Mouse (Mus musculus): ENCODE measurements around the gene Ttc30a2.
"Not testable (repeated sequence)": the region's sequence is repeated elsewhere in the genome, so short reads cannot be mapped to it uniquely, and the experiment has no call there.

Ttc30a2 gene

GRCm38 (mm10) chr2:75977752-75978368, at the start of gene Ttc30a2:
TSS of gene Ttc30a2 (minus strand) at chr2:75978170.
- CTCF ChIA-PET: not testable (repeated sequence)

DNA sequence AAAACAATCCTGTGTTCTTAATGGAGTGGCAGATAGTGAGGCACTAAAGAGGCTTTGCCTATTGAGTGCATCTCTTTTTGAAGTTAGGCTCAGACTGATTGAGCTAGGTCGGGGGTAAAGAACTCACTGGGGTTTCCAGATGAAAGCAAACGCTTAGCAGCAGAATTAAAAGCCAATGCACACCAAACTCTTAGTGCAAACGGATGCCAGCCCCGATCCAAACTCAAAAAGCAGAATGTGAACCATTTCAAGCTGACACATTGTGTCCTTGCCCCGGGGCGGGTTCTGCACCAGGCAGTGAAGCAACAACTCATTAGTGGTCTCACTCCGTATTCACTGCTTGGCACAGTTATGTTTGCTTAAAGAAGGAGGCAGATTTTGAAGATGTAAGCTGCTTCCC, 38.9 kb upstream of the Ttc30a2 start:
- CTCF ChIA-PET: no interaction called here

DNA sequence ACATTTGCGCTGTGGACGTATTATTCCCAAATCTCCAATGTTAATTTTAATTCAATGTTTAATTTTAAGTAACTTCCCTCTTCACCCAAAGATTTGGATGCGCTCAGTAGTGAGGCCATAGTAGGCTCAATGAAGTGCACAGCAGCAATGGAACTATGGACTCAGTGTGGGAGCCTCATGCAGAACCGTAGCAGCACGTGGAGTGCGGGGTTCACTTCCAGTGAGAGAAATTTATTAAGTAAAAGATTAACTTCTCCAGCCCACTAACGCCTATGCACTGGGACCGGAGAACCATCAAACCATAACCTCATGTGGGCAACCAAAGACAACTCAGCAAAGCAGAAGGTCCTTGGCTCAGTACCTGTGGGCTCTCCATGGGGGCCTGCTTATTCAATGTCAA, 38.2 kb upstream of the Ttc30a2 start:
- CTCF ChIA-PET: interaction anchor here (0.6 kb wide), 1 partner anchor 27 kb away, joined by 3 read pairs; no protein-coding TSS in a partner anchor

- CTCF ChIA-PET: no interaction called here
Measured at GRCm38 (mm10) chr2:76015460-76015859, 37.5 kb upstream of the Ttc30a2 start.

DNA sequence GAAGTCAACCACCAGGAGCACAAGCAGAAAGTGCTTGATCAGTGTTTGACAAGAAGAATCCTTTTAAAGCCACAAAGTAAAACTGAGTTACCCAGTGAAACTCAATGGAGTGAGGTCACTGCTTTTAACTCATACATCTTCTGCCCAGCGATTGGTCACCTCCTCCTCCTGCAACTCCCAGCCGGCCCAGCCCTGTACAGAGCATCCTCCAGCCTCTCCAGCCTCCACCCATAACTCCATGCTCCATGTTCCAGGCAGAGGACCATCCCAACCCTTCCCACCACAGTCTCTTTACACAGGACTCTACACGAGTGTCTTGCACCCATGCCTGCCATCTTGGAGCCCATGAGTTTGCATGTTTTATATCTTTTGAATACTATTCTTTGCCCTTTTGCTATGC, 36.7 kb upstream of the Ttc30a2 start:
- CTCF ChIA-PET: no interaction called here

GRCm38 (mm10) chr2:76006194-76006593, 28.2 kb upstream of the Ttc30a2 start:
- CTCF ChIA-PET: interaction anchor here (0.6 kb wide), 1 partner anchor 401 kb away, joined by 6 read pairs; no protein-coding TSS in a partner anchor

DNA sequence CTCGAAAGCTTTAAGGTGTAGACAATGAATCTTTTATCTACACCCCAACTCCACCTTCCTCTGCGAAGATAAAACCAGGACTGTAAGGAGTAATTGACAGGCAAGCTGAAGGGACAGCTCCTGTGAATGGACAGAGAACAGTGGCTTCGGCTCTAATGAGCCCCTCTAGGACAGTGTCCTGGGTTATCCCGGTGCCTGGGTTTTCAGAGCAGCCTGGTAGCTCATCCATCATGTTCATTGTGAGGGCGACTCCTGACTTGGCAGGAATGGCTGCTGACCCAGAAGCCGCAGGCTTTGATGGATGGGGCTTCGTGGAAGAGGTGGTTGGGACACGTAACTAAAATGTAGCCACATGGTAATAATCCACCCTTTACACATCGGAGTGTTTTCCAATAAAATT, 24.9 kb upstream of the Ttc30a2 start:
- CTCF ChIA-PET: no interaction called here

DNA sequence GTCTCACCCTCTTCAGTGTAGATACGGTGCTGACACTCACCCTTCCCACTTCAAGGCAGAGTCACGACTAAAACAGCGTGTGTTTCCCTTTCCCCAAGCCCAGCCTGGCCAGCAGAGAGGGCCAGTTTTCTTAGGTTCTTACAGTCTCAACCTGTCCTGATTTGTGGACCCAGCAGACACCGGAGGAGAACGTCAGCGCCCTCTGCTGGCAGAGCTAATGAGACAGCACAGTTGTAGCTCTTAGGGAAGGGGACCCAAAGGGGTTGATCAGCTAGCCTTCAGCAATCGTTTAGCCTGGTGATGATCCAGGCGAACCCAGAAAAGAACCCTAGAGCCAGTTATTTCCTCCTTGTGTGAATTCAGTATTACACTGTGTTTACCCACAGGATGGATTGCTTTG, 23.4 kb upstream of the Ttc30a2 start:
- CTCF ChIA-PET: interaction anchor here (0.6 kb wide), 1 partner anchor 1426 kb away, joined by 5 read pairs; no protein-coding TSS in a partner anchor

- CTCF ChIA-PET: no interaction called here
Measured at GRCm38 (mm10) chr2:75999636-76000035, 21.7 kb upstream of the Ttc30a2 start.

DNA sequence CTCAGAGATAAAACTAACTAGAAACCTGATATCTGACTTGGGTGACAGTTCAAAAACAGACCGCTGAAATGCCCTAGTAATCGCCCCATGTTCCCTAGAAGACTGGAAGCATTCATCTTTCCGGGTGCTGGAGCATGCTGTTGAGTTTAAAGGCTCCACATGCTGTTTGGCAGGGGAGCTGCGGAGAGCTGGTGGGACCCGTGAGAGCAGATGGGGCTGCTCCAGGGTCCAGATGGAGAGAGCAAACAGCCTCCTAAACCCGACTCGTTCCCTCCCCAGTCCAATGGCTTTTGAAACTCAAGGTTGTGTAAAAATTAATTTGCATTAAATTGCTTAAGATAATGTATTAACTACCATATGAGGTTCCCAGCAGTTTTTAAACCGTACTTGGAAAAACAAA, 20.7 kb upstream of the Ttc30a2 start:
- CTCF ChIA-PET: no interaction called here

DNA sequence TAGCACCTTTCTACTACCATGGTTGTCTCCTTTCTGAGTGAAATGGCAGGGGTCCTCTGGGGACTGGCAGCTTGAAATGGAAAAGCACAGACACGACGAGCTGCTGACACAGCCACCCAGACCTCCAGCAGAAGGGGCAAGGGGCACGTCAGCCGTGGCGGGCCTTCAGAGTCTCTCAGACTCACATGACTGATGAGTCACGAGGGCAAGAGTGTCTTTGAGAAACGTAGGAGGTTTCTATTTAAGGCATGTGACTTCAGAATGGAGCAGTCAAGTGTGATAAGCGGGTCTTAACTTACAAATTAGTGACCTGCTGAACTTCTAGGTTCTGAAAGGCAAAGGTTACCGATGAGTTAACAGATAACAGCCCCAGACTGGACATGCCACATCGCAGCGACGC, 19.8 kb upstream of the Ttc30a2 start:
- CTCF ChIA-PET: no interaction called here

DNA sequence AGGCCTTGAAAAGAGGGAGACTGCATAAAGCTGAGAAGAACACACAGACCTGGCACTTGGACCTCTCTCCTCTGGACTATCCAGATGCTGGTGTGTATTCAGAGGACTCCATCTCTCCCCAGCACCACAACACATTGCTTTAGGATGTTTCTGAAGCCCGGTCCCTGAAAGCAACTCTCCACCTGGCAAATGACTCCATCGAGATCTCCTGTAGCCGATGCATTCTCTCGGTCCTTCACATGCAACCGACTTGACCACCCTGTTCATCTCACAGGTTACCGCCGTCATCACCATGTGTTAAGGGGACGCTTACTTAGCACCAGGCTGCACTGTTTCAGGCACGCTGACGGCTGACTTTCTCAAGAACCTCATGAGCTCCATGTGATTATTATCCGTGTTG, 16.9 kb upstream of the Ttc30a2 start:
- CTCF ChIA-PET: no interaction called here

GRCm38 (mm10) chr2:75991581-75992205, 13.7 kb upstream of the Ttc30a2 start:
- CTCF ChIA-PET: no interaction called here

DNA sequence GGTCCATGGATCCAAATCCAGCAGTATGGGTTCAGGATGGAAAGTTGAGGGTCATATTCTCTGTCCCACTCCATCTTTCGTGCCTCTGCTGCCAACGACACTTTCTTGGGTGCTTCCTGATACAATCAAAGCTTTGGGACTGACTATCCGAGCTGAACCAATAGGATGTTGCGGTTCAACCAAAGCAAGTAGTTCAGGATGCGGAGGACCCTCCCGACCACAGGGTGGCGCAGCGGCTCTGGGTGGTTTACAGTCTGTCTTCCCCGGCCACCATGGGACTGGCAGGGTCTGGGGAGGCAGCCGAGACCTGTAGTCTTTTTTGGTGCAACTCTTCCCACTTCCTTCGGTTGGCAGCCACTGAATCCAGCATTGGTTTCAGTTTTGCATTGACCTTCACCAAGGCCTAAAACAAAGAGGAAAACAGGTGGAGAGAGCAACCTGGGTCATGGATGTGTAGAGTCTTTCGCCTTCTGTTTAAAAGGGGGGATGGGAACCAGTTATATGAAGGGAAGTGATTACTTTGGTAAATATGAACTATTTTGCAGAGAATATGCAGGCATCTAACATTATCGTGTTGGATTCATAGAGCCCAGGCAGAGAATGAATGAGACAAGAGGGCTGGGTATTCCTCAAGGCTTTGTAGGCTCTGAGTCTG, 13.0 kb upstream of the Ttc30a2 start:
- CTCF ChIA-PET: no interaction called here

DNA sequence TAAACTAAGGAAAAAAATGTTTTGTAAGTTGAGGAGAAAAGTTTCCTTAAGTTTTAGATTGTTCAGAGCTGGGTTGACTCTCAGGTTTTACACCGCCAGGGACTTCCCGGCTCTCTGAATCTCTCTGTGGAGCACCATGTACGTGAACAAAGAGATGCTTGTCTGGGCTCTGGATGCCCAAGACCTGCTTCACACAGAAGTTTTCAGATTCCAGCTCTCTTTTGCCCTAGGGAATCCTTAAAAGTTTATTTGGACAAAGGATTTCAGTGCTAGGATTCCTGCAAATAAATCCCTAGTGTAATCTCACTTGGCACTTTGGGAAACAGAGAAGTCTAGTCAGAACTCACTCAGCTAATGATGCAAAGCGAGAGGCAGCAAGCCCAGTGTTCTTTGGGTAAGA, 11.7 kb upstream of the Ttc30a2 start:
- CTCF ChIA-PET: no interaction called here

DNA sequence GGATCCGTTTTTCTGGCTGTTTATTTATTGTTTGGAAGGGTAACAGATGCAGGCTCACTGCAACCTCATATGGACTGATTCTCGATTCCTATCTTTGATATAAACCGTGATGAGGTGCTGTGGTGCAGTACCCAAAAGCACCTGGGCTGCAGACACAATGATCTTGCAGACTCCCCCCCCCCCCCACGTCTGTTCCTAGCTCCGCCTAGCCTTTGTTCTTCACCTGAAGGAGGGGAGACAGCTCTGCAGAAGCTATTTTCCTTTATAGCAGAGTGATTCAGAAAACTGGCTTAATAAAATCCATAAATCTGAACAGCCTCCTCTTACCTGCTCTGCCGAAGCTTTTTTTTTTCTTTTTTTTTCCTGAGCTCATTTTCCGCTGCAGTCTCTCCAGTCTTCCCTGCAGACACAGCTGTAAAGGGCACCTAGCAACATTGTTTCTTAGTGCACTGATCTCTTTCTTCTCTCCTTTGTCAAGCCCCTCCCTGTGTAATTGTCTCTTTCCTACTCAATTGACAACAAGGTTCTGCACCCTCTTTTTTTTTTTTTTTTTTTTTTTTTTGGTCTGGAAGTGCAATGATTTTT, 10.9 kb upstream of the Ttc30a2 start:
- CTCF ChIA-PET: no interaction called here

DNA sequence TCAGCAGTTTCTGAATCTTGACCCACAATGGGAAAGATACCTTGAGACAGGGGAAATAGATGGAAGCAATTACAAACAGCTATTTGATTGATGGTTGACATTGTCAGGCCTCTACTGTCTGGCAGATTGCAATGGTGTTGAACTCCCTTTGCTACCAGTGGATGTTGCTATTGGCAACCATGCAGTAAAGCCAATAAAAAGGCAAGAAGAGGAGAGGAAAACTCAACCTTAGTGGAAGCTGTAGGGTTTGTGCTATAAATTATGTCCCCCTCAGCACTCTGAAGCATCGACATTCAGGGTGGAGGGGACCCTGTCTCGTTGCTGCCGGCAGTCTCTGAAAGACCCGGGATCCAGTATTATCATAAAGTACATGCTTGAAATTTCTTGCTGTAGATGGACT, 10.4 kb upstream of the Ttc30a2 start:
- CTCF ChIA-PET: no interaction called here

- CTCF ChIA-PET: no interaction called here
Measured at GRCm38 (mm10) chr2:75987739-75988138, 9.8 kb upstream of the Ttc30a2 start.

GRCm38 (mm10) chr2:75985124-75985523, 7.2 kb upstream of the Ttc30a2 start:
- CTCF ChIA-PET: no interaction called here

- CTCF ChIA-PET: interaction anchor here (0.7 kb wide), 2 partner anchors 82 to 160 kb away, joined by 4 to 26 read pairs; no protein-coding TSS in a partner anchor
Measured at GRCm38 (mm10) chr2:75983847-75984246, 5.9 kb upstream of the Ttc30a2 start.

DNA sequence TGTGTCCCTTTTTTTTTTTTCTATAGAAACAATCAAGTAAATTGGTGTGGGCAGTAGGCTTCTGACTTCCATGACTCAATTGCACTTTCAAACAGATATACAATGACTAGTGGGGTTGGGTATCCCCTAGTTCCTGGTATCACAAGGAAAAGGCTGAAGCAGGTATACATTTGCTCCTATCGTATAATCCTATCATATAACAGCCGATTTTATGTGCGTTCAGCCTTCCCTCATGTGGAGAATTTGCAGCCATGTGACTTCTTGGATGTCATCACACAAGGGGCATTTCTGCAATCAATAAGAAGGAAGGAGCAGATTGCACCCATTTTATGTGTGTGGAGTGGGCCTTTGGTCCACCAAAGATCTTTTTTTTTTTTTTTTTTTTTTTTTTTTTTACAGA, 5.1 kb upstream of the Ttc30a2 start:
- CTCF ChIA-PET: no interaction called here

DNA sequence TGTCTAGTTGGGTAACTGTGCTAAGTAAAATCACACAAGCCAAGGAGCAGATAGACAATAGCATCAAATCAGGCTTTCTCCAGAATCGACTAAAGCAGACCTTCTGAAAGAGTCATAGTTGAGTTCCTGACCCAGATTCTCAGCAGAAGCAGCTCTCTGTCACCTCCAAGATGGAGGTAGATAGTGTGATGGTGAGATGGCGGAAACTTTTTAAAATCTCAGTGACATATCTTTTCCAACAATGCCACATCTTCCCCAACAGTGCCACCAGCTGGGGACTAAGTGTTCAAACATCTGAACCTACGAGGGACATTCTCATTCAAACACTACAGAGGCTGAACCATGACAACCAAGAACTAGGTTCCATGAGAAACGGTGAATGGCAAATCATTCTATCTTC, 4.7 kb upstream of the Ttc30a2 start:
- CTCF ChIA-PET: no interaction called here

All from spleen, embryonic (tissue).